Mouse (Mus musculus) stomach, embryonic 14.5 days (tissue): ENCODE measurements around the gene Tbx21. TPM values are rescaled to one million over a fixed set of nuclear protein-coding genes. Genes with fewer than 3 reads are reported as not detected.

ENCODE experiments used
- ATAC-seq: fragments of 200-750 bp; cut with Nextera tagmentation; 2 replicates; pipeline ENCODE4 v1.8.0; 2017; ENCODE audit warnings: low read depth, moderate TSS enrichment; ENCODE audit not compliant: insufficient number of reproducible peaks, insufficient read depth, low FRiP score
- H3K27ac ChIP-seq: fragments of 300-500 bp; sonication (generic); 2 replicates; pipeline ENCODE4 v1.5.1; 2014; ENCODE audit warnings: mild to moderate bottlenecking, low read length, moderate library complexity, mixed read lengths
- H3K27me3 ChIP-seq: fragments of 300-500 bp; sonication (generic); 2 replicates; pipeline ENCODE4 v1.6.1; 2014; ENCODE audit warnings: low read length, control low read depth, mixed read lengths; ENCODE audit not compliant: control insufficient read depth, insufficient read depth
- H3K36me3 ChIP-seq: fragments of 300-500 bp; sonication (generic); 2 replicates; pipeline ENCODE4 v1.6.1; 2014; ENCODE audit warnings: mild to moderate bottlenecking, control low read depth, low read length, moderate library complexity, mixed read lengths; ENCODE audit not compliant: control insufficient read depth, insufficient read depth
- H3K4me1 ChIP-seq: fragments of 300-500 bp; sonication (generic); 2 replicates; pipeline ENCODE4 v1.6.1; 2014; ENCODE audit warnings: low read length, control low read depth, mixed read lengths; ENCODE audit not compliant: control insufficient read depth, insufficient read depth
- H3K4me2 ChIP-seq: fragments of 300-500 bp; sonication (generic); replicated peaks from 2 replicates; pipeline ENCODE4 v1.6.1; 2014; ENCODE audit warnings: low read depth, low read length, control low read depth
- H3K4me3 ChIP-seq: fragments of 300-500 bp; sonication (generic); 2 replicates; pipeline ENCODE4 v1.5.1; 2014; ENCODE audit warnings: low read depth, low read length, control low read depth
- H3K9ac ChIP-seq: fragments of 300-500 bp; sonication (generic); replicated peaks from 2 replicates; pipeline ENCODE4 v1.6.1; 2014; ENCODE audit warnings: low read depth, mild to moderate bottlenecking, control low read depth, low read length, moderate library complexity, mixed read lengths
- H3K9me3 ChIP-seq: fragments of 300-500 bp; sonication (generic); 2 replicates; pipeline ENCODE4 v1.6.1; 2016; ENCODE audit warnings: low read depth, low read length, control low read depth; ENCODE audit not compliant: control insufficient read depth
- WGBS: fragments of 180-500 bp; shearing (Covaris S2); extraction: QIAGEN DNeasy Blood & Tissue Kit; methylation state at CpG from one replicate; pipeline ENCODE4 v1.1.7; 2014; 5-methylcytosine and 5-hydroxymethylcytosine counted together
- polyA plus RNA-seq: library from polyadenylated mRNA; unstranded; fragments of >200 nt; fragmentation: Nextera tagmentation; extraction: Ambion mirVana; gene quantifications from 2 replicates; pipeline ENCODE4 v1.2.1, GENCODE M21; 2014

Tbx21 gene
- polyA plus RNA-seq, 1 experiment from 2014 or later: not detected

DNA sequence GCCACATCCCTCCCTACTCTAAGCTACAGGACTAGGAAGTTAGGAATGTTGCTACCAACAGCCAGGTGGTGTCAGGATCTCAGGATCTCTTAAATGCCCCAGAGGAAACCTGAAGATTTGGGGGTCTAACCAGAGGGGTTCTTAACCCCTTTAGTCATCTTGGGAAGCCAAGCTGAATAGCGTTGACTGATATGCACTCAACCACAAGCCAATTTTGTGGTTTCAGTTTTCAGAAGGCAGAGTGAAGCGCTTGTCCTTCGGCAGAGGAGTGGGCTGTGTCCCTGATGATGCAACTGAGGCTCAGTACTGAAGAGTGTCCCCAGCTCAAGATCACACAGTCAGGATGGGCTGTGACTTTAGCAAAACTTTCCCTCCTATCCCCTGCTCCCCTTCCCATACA lies 13.8 kb upstream of the Tbx21 start:
- Histone ChIP-seq H3K27ac (no peak overlapping the region), H3K9me3 (no peaks in the 10 kb centered on the region), H3K9ac (no peak overlapping the region), H3K27me3 (no peaks in the 10 kb centered on the region), H3K4me3 (no peak overlapping the region), H3K4me1 (no peaks in the 10 kb centered on the region), H3K4me2 (no peak overlapping the region), H3K36me3 (no peaks in the 10 kb centered on the region)
- no peak for ATAC-seq
- WGBS: 71% methylated on average over 3 of the region's 3 CpGs

DNA sequence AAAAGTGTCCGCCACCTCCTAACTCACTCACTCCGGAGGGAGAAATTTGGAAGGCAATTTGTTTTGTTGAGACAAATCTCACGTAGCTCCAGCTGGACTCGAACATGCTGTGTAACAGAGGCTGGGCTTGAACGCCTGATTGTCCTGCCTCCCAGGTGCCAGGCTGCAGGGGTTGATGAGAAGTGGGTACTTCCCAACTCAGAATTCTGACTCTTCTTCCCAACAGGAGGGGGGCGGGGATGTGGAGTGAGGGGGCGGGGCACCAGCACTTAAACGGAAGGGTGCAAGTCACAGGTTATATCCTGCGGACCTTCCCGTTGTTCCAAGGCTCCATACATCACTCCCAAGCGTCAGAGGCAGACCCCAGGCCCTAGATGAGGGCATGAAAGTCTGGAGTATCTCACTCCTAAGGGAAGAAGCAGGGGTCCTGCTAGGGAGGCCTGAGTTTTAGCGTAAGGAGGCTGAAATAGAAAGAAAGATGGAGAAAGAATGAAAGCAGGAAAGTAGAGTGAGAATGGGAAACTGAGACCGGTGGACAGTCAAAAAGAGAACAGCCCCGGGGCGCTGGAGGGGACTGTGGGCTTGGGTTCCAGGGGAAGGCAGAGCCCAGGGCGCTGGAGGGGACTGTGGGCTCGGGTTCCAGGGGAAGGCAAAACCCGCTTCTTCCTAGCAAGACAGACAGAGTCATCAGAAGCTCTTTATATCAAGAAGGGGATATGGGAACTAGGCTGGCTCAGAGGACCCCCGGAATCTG lies 12.5 kb upstream of the Tbx21 start:
- H3K9me3 ChIP-seq: no peaks in the 10 kb centered on the region
- H3K4me2 ChIP-seq: peak overlapping the region; percentile 90
- no peak overlapping the region for H3K27ac ChIP-seq
- H3K9ac ChIP-seq: peak overlapping the region; percentile 30; the same call in 1 of the 2 replicates
- WGBS: 23% methylated on average over 19 of the region's 19 CpGs
- H3K27me3 ChIP-seq: no peaks in the 10 kb centered on the region
- no peaks in the 10 kb centered on the region for H3K36me3 ChIP-seq
- peak overlapping the region; percentile 43 for H3K4me3 ChIP-seq
- H3K4me1 ChIP-seq: peaks cover 4% of the 10 kb centered on the region; the same call in 1 of the 2 replicates
- ATAC-seq: no peak

DNA sequence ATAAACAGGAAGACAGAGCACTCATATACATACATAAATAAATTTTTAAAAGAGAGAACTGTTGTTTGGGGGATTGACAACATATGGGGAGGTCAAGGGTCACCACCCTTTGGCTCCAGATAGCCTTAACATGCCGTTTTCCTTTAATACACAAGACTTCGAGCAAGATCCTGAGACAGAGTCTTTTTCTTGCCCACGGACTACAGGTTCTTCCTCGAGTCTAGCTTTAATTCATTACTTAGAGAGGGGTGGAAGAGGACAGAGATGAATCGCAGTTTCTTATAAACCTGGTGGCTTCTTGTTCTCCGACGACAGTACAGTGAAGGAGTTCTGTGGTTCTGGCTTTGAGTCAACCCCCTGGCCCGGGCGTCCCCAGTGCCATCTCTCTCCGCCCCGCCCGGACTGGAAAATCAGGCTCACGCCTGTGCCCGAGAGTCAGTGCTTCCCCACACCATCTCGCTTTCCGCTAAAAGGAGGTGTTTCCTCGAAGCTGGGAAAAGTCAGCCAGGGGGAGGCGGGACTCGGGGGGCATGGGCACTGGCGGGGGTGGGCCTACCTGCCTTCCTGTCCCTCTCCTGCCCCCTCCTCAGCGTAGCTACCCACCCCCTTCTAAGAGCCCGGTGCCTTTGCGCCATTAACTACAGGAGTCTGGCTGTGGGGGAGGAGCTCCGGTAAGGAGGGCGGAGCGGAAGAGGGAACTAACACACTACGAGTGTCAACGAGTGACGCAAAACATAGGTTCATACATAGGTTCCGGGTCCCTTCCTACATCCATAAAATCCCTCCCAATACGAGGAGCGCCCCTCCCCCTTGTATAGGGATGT lies 11.7 kb upstream of the Tbx21 start:
- 4% methylated on average over 32 of the region's 32 CpGs for WGBS
- ATAC-seq: peak; percentile 77
- peak overlapping the region; percentile 90 for H3K4me2 ChIP-seq

DNA sequence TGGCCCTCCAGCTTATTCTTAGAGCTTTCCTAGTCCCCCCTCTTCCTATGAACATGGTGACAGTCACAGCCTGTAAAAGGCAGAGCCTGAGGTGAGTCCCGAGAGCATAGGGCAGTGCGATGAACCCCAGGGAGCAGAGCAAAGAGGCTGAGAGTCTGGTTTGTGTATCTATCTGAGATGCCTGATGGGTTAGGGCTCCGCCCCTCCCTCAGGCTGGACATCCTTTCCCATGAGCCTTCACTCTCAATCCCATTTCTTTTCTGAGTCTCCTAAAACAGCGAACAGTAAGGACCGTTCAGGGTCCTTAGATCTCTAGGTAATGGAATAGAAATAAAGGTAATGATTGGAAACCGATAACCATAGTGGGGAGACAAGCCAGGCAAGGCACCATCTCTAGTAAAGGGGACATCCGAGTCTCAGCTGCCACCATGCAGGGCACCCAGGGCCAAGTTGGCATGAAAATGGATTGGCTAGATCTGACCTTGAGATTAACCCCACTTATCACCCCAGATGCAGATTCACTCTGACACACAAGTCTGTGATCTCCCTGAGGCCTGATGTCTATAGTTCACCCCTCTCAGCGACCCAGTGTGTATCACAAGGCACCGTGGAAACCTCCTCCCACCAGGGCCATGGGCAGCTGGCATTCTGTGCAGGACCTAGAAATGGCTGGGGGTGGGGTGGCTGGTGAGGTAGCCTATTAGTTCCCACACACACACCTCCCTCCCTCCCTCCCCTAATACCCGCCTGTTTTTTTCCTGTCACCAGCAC lies 9.3 kb upstream of the Tbx21 start:
- H3K4me3 ChIP-seq: no peak overlapping the region
- no peak for ATAC-seq
- H3K4me2 ChIP-seq: no peak overlapping the region
- no peaks in the 10 kb centered on the region for H3K27me3 ChIP-seq
- no peaks in the 10 kb centered on the region for H3K9me3 ChIP-seq
- H3K36me3 ChIP-seq: no peaks in the 10 kb centered on the region
- no peak overlapping the region for H3K27ac ChIP-seq
- H3K9ac ChIP-seq: no peak overlapping the region
- H3K4me1 ChIP-seq: peaks cover 7% of the 10 kb centered on the region; the same call in 1 of the 2 replicates
- 44% methylated on average over 10 of the region's 10 CpGs for WGBS

More for the DNA sequence above, 11.7 kb upstream of the Tbx21 start:
- Histone ChIP-seq H3K9me3 (no peaks in the 10 kb centered on the region), H3K27ac (no peak overlapping the region), H3K27me3 (no peaks in the 10 kb centered on the region), H3K36me3 (no peaks in the 10 kb centered on the region), H3K4me3 (peak overlapping the region; percentile 43), H3K9ac (peak overlapping the region; percentile 30; the same call in 1 of the 2 replicates), H3K4me1 (peaks cover 4% of the 10 kb centered on the region; the same call in 1 of the 2 replicates)

DNA sequence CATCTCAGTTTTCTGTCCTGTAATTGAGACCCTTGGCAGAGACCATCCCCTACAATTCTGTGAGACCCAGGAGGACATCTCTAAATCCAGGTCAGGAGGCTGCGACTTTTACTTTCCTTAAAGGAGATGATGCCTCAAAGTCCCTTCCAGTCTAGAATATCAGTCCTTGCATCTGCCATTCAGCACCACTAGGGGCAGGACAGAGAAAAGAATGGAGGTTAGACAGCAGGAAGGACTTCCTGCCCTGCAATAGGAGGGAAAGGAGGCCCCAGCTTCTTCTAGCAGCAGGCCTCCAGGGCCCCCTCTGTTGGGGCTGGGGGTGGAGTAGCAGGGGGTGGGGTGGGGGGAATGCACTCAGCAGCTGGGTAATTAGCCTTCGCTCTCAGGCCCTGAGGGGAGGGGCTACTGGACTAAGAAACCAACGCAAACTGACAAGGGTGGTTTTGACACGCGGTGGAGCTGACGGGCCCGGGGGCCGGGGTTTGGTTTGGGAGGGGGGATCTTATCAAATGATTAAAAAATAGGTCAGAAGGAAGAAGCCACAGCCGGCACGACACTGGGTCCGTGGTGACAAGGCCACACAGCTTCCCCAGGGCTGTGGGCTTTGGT lies 8.3 kb upstream of the Tbx21 start:
- no peak for ATAC-seq
- Histone ChIP-seq H3K9ac (no peak overlapping the region), H3K4me3 (no peak overlapping the region), H3K36me3 (no peaks in the 10 kb centered on the region), H3K4me2 (no peak overlapping the region), H3K4me1 (peaks cover 7% of the 10 kb centered on the region; the same call in 1 of the 2 replicates), H3K27me3 (no peaks in the 10 kb centered on the region), H3K9me3 (no peaks in the 10 kb centered on the region), H3K27ac (no peak overlapping the region)
- 22% methylated on average over 11 of the region's 11 CpGs for WGBS

DNA sequence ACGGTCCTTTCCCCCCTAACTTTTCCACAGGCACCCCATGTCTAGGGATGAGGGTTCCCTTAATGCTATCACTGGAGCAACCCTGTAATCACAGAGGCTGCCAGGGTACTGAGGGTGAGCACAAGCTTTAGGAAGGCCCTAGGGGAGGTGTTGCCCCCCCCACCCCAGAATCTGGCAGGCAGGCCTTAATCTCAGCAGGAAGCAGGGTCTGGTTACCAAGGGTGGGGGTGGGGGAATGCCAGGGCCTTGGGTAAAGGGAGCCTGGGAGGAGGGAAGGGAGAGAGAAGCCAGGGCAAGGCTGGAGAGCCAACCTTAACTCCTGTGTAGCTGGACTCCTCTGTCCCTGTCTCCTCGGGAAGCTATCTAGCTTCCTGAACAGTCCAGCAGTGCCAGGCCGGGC lies 5.5 kb upstream of the Tbx21 start:
- WGBS: 70% methylated on average over 3 of the region's 3 CpGs
- H3K27me3 ChIP-seq: peaks cover 5% of the 10 kb centered on the region; the same call in 1 of the 2 replicates
- no peaks in the 10 kb centered on the region for H3K9me3 ChIP-seq
- H3K4me3 ChIP-seq: no peak overlapping the region
- no peak overlapping the region for H3K27ac ChIP-seq
- H3K9ac ChIP-seq: no peak overlapping the region
- H3K4me2 ChIP-seq: no peak overlapping the region
- no peak for ATAC-seq
- peaks cover 7% of the 10 kb centered on the region; the same call in 1 of the 2 replicates for H3K4me1 ChIP-seq
- H3K36me3 ChIP-seq: no peaks in the 10 kb centered on the region

DNA sequence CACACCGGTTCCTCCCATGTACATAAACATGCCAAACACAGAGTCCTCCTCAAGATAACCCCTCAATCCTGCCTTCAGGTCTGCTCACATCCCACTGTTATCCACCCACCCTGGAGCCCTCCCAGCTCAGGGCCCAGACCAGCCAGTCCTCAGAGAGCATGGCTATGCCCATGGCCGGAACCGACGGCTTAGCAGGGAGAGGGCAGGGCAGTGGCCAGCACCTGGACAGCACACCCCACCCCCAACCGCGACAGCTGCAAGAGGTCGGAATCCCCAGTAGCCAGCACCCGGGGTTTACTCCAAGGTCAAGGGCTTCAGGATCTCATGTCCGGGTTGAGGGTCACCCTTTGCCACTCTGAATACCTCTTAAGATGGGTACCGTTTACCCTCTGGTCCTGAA lies 5.1 kb upstream of the Tbx21 start:
- peak; percentile 30; the same call in 1 of the 2 replicates for ATAC-seq
- no peaks in the 10 kb centered on the region for H3K9me3 ChIP-seq
- peaks cover 8% of the 10 kb centered on the region for H3K27me3 ChIP-seq
- no peaks in the 10 kb centered on the region for H3K36me3 ChIP-seq
- 38% methylated on average over 10 of the region's 10 CpGs for WGBS
- H3K9ac ChIP-seq: no peak overlapping the region
- no peak overlapping the region for H3K4me3 ChIP-seq
- H3K4me2 ChIP-seq: no peak overlapping the region
- no peak overlapping the region for H3K27ac ChIP-seq
- peaks cover 8% of the 10 kb centered on the region for H3K4me1 ChIP-seq

DNA sequence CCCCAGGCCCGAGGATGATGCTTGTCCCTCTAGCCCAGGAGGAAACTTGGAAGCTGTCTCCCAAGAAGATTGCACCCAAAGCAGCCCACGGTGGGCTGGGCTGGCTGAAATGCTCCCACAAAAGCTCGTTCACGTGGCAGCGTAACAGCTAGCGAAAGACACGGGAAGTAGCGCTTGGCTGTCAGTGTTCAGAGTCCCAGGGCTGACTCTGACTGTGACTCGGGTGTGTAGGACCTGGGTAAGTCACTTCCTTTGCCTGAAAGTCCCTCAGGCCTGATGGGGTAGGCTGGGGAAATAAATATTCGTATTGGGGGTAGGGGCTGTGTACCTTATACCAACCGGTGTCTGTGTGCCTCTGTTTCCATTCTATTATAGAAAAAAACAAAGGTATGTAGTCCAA lies 666 bp upstream of the Tbx21 start:
- WGBS: 8% methylated on average over 11 of the region's 11 CpGs
- H3K9ac ChIP-seq: no peak overlapping the region
- H3K27me3 ChIP-seq: peaks cover 37% of the 10 kb centered on the region
- H3K4me3 ChIP-seq: no peak overlapping the region
- no peak for ATAC-seq
- no peaks in the 10 kb centered on the region for H3K36me3 ChIP-seq
- no peak overlapping the region for H3K27ac ChIP-seq
- H3K4me1 ChIP-seq: peaks cover 15% of the 10 kb centered on the region
- no peak overlapping the region; the same call in 1 of the 2 replicates for H3K4me2 ChIP-seq
- H3K9me3 ChIP-seq: no peaks in the 10 kb centered on the region
